Mouse (Mus musculus) forebrain, embryonic 12.5 days (tissue): ENCODE data around the gene Txnrd3. TPM values are rescaled to one million over a fixed set of nuclear protein-coding genes. Genes with fewer than 3 reads are reported as not detected.

Source experiments
- ATAC-seq: fragments of 200-750 bp; cut with Nextera tagmentation; 2 replicates; pipeline ENCODE4 v1.8.0; 2017; ENCODE audit warnings: moderate TSS enrichment; ENCODE audit not compliant: low FRiP score
- H3K27ac ChIP-seq: fragments of 300-500 bp; sonication (generic); 2 replicates; pipeline ENCODE4 v1.5.1; 2016; ENCODE audit warnings: mild to moderate bottlenecking
- H3K27me3 ChIP-seq: fragments of 300-500 bp; sonication (generic); 2 replicates; pipeline ENCODE4 v1.6.1; 2016; ENCODE audit warnings: mild to moderate bottlenecking
- H3K36me3 ChIP-seq: fragments of 300-500 bp; sonication (generic); replicated peaks from 2 replicates; pipeline ENCODE4 v1.6.1; 2016; ENCODE audit warnings: mild to moderate bottlenecking
- H3K4me1 ChIP-seq: fragments of 300-500 bp; sonication (generic); 2 replicates; pipeline ENCODE4 v1.6.1; 2016
- H3K4me2 ChIP-seq: fragments of 300-500 bp; sonication (generic); 2 replicates; pipeline ENCODE4 v1.6.1; 2016; ENCODE audit warnings: mild to moderate bottlenecking, moderate library complexity
- H3K4me3 ChIP-seq: fragments of 300-500 bp; sonication (generic); replicated peaks from 2 replicates; pipeline ENCODE4 v1.5.1; 2016; ENCODE audit warnings: mild to moderate bottlenecking
- H3K9ac ChIP-seq: fragments of 300-500 bp; sonication (generic); 2 replicates; pipeline ENCODE4 v1.6.1; 2016; ENCODE audit warnings: mild to moderate bottlenecking
- H3K9me3 ChIP-seq: fragments of 300-500 bp; sonication (generic); 2 replicates; pipeline ENCODE4 v1.6.1; 2016
- WGBS: fragments of 180-500 bp; shearing (Covaris S2); methylation state at CpG from one replicate; pipeline ENCODE4 v1.1.7; 2016; 5-methylcytosine and 5-hydroxymethylcytosine counted together
- polyA plus RNA-seq: library from polyadenylated mRNA; unstranded; fragments of >200 nt; fragmentation: Nextera tagmentation; extraction: Ambion mirVana; gene quantifications from 2 replicates; pipeline ENCODE4 v1.2.1, GENCODE M21; 2016

Gene Txnrd3
- 9.1 and 10.2 TPM in 2 replicates for polyA plus RNA-seq

GRCm38 (mm10) chr6:89643798-89644270 is at the start of gene Txnrd3:
Gene Txnrd3, plus strand, starts transcription at chr6:89643988.
- under 1% methylated on average over 50 of the region's 51 CpGs for WGBS
- peak within 1 kb of the TSS; percentile 66 for H3K4me2 ChIP-seq

GRCm38 (mm10) chr6:89595018-89595776 is 48.6 kb upstream of the Txnrd3 start, which contains the start of gene Chchd6:
Gene Chchd6, minus strand, starts transcription at chr6:89595652.
- Histone ChIP-seq H3K27me3 (no peaks in the 10 kb centered on the region), H3K4me2 (peak within 1 kb of the TSS; percentile 81), H3K9ac (peak within 1 kb of the TSS; percentile 69), H3K4me3 (peak within 1 kb of the TSS; percentile 70), H3K27ac (no peak within 1 kb of the TSS), H3K4me1 (peaks cover 7% of the 10 kb centered on the region), H3K9me3 (no peaks in the 10 kb centered on the region), H3K36me3 (no peaks in the 10 kb centered on the region)
- peak; percentile 100 for ATAC-seq
- under 1% methylated on average over 56 of the region's 56 CpGs for WGBS

More at GRCm38 (mm10) chr6:89643798-89644270, at the start of gene Txnrd3:
- Histone ChIP-seq H3K36me3 (no peaks in the 10 kb centered on the region), H3K4me3 (peak within 1 kb of the TSS; percentile 51), H3K9ac (peak within 1 kb of the TSS; percentile 51), H3K4me1 (peaks cover 4% of the 10 kb centered on the region; the same call in 1 of the 2 replicates), H3K27ac (peak within 1 kb of the TSS; percentile 78), H3K9me3 (no peaks in the 10 kb centered on the region), H3K27me3 (0 out of 2 replicates have a peak, but pooled peaks cover 4% of the 10 kb centered on the region)
- ATAC-seq, result peak; percentile 90

- Histone ChIP-seq H3K27me3 (no peaks in the 10 kb centered on the region), H3K9ac (no peak overlapping the region), H3K9me3 (no peaks in the 10 kb centered on the region), H3K27ac (no peak overlapping the region), H3K4me3 (peak overlapping the region; percentile 70; the same call in 1 of the 2 replicates), H3K4me1 (peaks cover 7% of the 10 kb centered on the region), H3K36me3 (no peaks in the 10 kb centered on the region), H3K4me2 (peak overlapping the region; percentile 81; the same call in 1 of the 2 replicates)
- 23% methylated on average over 5 of the region's 5 CpGs for WGBS
- peak; percentile 62 for ATAC-seq
These were observed 48.0 kb upstream of the Txnrd3 start for GRCm38 (mm10) chr6:89595777-89596146.

- Histone ChIP-seq H3K9me3 (no peaks in the 10 kb centered on the region), H3K9ac (no peak overlapping the region), H3K36me3 (no peaks in the 10 kb centered on the region), H3K27me3 (no peaks in the 10 kb centered on the region), H3K4me3 (no peak overlapping the region), H3K27ac (no peak overlapping the region), H3K4me2 (no peak overlapping the region), H3K4me1 (peaks cover 7% of the 10 kb centered on the region)
- no peak for ATAC-seq
- 97% methylated on average over 1 of the region's 1 CpGs for WGBS
These were observed 47.3 kb upstream of the Txnrd3 start for GRCm38 (mm10) chr6:89596510-89596909.

GRCm38 (mm10) chr6:89606096-89606495 is 37.7 kb upstream of the Txnrd3 start:
- WGBS, result 71% methylated on average over 3 of the region's 3 CpGs
- H3K27me3 ChIP-seq, result no peaks in the 10 kb centered on the region
- H3K4me1 ChIP-seq, result no peaks in the 10 kb centered on the region
- no peak for ATAC-seq
- no peak overlapping the region for H3K4me2 ChIP-seq
- no peak overlapping the region for H3K9ac ChIP-seq
- H3K27ac ChIP-seq, result no peak overlapping the region
- H3K4me3 ChIP-seq, result no peak overlapping the region
- no peaks in the 10 kb centered on the region for H3K36me3 ChIP-seq
- no peaks in the 10 kb centered on the region for H3K9me3 ChIP-seq

- H3K4me3 ChIP-seq, result no peak overlapping the region
- no peaks in the 10 kb centered on the region for H3K36me3 ChIP-seq
- H3K27me3 ChIP-seq, result no peaks in the 10 kb centered on the region
- no peak overlapping the region for H3K9ac ChIP-seq
- 58% methylated on average over 4 of the region's 4 CpGs for WGBS
- no peak overlapping the region for H3K27ac ChIP-seq
- H3K4me1 ChIP-seq, result peaks cover 5% of the 10 kb centered on the region
- no peaks in the 10 kb centered on the region for H3K9me3 ChIP-seq
- no peak overlapping the region for H3K4me2 ChIP-seq
- no peak for ATAC-seq
These were observed 35.8 kb upstream of the Txnrd3 start for GRCm38 (mm10) chr6:89607999-89608398.

- H3K4me1 ChIP-seq, result peaks cover 34% of the 10 kb centered on the region
- 31% methylated on average over 15 of the region's 15 CpGs for WGBS
- H3K4me2 ChIP-seq, result peak overlapping the region; percentile 8; the same call in 1 of the 2 replicates
- no peaks in the 10 kb centered on the region for H3K9me3 ChIP-seq
- no peaks in the 10 kb centered on the region for H3K27me3 ChIP-seq
- ATAC-seq, result peak; percentile 94
- peak overlapping the region; percentile 90 for H3K27ac ChIP-seq
- no peak overlapping the region for H3K4me3 ChIP-seq
- no peak overlapping the region for H3K9ac ChIP-seq
- H3K36me3 ChIP-seq, result no peaks in the 10 kb centered on the region
These were observed 30.3 kb upstream of the Txnrd3 start for GRCm38 (mm10) chr6:89613336-89614106.

- peak overlapping the region; percentile 8; the same call in 1 of the 2 replicates for H3K4me2 ChIP-seq
- no peaks in the 10 kb centered on the region for H3K9me3 ChIP-seq
- peak overlapping the region; percentile 4; the same call in 1 of the 2 replicates for H3K9ac ChIP-seq
- peak overlapping the region; percentile 90 for H3K27ac ChIP-seq
- H3K36me3 ChIP-seq, result no peaks in the 10 kb centered on the region
- H3K27me3 ChIP-seq, result no peaks in the 10 kb centered on the region
- H3K4me1 ChIP-seq, result peaks cover 34% of the 10 kb centered on the region
- no peak overlapping the region for H3K4me3 ChIP-seq
- 25% methylated on average over 2 of the region's 2 CpGs for WGBS
- ATAC-seq, result peak; percentile 24; the same call in 1 of the 2 replicates
These were observed 29.7 kb upstream of the Txnrd3 start for GRCm38 (mm10) chr6:89614107-89614471.

- Histone ChIP-seq H3K9ac (0 out of 2 replicates have a peak overlapping the region, but pooled peaks have one; percentile 4), H3K4me3 (no peak overlapping the region), H3K4me1 (peaks cover 34% of the 10 kb centered on the region), H3K27me3 (no peaks in the 10 kb centered on the region), H3K4me2 (no peak overlapping the region), H3K36me3 (no peaks in the 10 kb centered on the region), H3K27ac (peak overlapping the region; percentile 90), H3K9me3 (no peaks in the 10 kb centered on the region)
- ATAC-seq, result no peak
- 75% methylated on average over 7 of the region's 7 CpGs for WGBS
These were observed 29.0 kb upstream of the Txnrd3 start for GRCm38 (mm10) chr6:89614596-89615372.

- no peaks in the 10 kb centered on the region for H3K9me3 ChIP-seq
- H3K36me3 ChIP-seq, result no peaks in the 10 kb centered on the region
- H3K4me2 ChIP-seq, result no peak overlapping the region
- no peaks in the 10 kb centered on the region for H3K27me3 ChIP-seq
- peaks cover 34% of the 10 kb centered on the region for H3K4me1 ChIP-seq
- H3K4me3 ChIP-seq, result no peak overlapping the region
- 60% methylated on average over 7 of the region's 7 CpGs for WGBS
- ATAC-seq, result no peak
- 0 out of 2 replicates have a peak overlapping the region, but pooled peaks have one; percentile 31 for H3K27ac ChIP-seq
- H3K9ac ChIP-seq, result no peak overlapping the region
These were observed 28.4 kb upstream of the Txnrd3 start for GRCm38 (mm10) chr6:89615373-89615755.

GRCm38 (mm10) chr6:89622647-89623046 is 21.1 kb upstream of the Txnrd3 start:
- no peaks in the 10 kb centered on the region for H3K4me1 ChIP-seq
- 82% methylated on average over 3 of the region's 3 CpGs for WGBS
- H3K9ac ChIP-seq, result no peak overlapping the region
- no peak overlapping the region for H3K4me3 ChIP-seq
- no peak overlapping the region for H3K4me2 ChIP-seq
- no peak overlapping the region for H3K27ac ChIP-seq
- H3K36me3 ChIP-seq, result no peaks in the 10 kb centered on the region
- H3K27me3 ChIP-seq, result no peaks in the 10 kb centered on the region
- no peak for ATAC-seq
- H3K9me3 ChIP-seq, result no peaks in the 10 kb centered on the region
